Mouse (Mus musculus) olfactory bulb, adult 2 months (tissue): ENCODE results near the gene Gsn.

Source experiments
- CTCF ChIP-seq: fragments of 200-500 bp; IDR thresholded peaks from 2 replicates; pipeline ENCODE4 v1.5.1; 2012; ENCODE audit warnings: low read depth, mild to moderate bottlenecking, low read length, moderate library complexity; ENCODE audit not compliant: insufficient read depth
- POLR2A ChIP-seq: fragments of 200-500 bp; IDR thresholded peaks from 2 replicates; pipeline ENCODE4 v1.6.1; 2012; ENCODE audit warnings: mild to moderate bottlenecking, low read depth, low read length, moderate library complexity; ENCODE audit not compliant: insufficient read depth

GRCm38 (mm10) chr2:35216701-35217100 is 39.5 kb upstream of the Gsn start:
- TF ChIP-seq CTCF (no peak), POLR2A (no peak)
